Mouse (Mus musculus) gastrocnemius, adult 18-20 months (tissue): ENCODE measurements at regions not wholly inside any gene's neighbourhood (a gene's known extent, or its start where the extent isn't known, plus 50 kb on each side); places are given as distances from the start of the nearest gene placed in this dataset.
"Not testable (repeated sequence)": the region's sequence is repeated elsewhere in the genome, so short reads cannot be mapped to it uniquely, and the experiment has no call there.

Source experiments
- DNase-seq: peaks from one replicate; pipeline ENCODE4 v3.0.0; 2021; ENCODE audit warnings: low spot score

DNA sequence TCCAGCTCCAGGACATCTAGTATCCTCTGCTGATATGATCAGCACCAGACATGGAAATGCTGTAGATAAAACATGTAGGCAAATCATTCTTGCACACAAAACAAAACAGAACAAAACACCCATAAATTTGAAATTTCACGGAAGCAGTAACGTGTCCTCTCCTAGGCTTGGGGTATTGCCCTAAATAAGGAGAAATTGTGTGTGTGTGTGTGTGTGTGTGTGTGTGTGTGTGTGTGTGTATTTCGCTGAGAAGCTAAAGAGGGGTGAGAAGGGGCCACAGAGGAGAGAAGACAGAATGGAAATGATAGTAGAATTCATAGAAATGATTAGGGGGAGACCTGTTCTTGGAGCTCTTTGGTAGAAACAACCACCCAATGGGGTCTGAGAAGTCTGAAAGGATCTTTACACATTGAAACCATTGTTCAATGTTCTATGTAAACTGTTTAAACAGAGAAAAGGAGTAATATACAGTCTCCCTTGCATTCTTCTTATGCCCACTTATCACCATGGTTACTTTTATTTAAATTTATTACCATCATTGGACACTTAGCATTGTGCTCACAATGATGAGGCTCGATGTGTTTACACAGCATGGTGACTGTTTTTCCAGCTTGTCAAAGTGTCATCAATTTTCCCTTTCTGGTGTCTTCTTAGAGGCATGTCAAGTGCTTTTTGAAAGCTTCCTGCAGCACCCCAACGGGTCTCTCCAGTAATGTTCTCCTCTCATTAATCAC, 317.3 kb upstream of the 4933412E24Rik start:
- no peak for DNase-seq

DNA sequence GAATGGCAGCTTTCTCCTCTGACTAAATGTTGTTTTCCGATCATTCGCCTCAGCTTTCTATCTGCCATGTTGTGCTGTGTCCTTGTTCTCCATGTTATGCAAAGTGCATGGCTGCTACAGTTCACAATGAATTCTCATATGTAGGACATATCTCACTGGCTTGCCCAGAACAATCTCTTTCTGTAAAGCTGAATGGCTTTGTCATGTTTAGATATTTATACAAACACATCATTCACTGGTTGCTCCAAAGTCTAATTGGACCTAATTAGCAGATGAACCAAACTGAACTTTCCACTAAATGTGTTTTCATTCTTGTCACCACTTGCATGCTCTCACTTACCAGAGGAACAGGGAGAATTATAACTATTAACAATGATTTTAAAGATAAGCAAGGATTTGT, 301.2 kb upstream of the 4933412E24Rik start:
- no peak for DNase-seq

DNA sequence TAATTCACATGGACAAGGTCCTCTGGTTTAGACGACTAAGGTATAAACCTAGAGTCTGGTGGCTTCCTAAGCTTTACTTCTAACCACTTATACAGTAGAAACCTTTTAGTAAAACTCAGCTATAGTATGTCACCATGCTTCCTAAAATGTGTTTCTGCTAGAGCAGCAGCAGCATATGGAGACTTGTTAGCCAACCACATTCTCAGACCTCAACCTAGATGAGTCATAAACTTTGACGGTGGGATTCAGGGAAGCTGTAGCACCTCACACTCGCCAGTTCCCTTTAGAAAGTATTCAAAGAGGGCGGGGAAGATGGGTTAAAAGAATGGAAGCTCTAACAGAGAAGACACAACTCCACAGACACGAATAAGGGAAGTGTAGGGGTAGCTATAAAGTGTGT, 298.8 kb upstream of the 4933412E24Rik start:
- no peak for DNase-seq

DNA sequence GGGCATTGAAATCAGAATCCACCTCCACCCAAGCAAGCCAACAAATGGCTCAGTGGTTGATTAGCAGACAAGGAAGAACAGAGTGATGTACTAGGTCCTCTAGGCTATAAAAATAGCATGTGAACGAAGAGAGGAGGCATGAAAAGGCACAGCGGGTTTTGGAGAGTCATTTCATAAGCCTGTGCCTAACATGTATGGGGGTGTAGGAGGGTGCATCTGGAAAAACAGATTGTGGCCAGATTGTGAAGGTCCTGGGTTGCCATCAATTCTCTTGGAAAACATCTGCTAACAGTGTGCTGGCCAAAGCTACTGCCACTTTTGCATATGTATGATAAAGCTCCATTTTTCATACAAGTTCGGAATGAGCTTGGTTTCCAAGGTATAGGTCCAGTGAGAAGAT, 293.5 kb upstream of the 4933412E24Rik start:
- DNase-seq, result no peak

DNA sequence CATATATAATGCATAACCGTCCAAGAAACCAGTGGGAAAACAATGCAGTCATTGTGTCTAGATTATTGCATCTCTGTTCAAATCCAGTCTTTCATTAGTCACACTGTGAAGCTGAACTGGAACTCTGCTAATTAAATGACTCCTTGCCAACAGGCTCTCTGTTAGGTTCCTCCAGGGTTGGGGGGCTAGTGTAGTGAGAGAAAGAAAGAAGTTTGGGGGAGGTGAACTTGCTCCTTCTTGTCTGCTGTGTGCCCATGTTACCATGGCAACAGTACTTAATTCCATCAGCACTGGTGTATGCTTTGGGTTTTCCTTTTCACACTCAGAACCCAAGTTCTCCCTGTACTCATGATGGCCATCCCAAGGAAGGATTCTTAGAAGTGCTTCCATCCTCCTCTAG, 292.6 kb upstream of the 4933412E24Rik start:
- DNase-seq, result no peak

DNA sequence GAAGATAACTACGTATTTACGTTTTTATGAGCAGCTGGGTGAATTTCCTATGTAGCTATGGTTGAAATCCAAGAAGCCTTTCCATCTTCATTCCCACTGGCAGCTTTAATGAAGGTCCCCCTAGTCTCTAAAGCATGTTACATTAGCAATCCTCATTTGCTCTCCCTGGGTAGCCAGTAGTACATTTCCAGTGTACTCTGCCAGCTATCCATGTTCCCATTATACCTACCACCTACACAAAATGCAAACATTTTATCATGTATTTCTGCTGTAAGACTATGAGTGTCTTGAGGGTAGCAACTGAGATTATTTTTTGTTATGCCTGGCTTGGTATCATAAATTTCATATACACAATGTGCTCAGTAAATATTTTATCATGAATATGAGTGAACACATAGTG, 291.7 kb upstream of the 4933412E24Rik start:
- no peak for DNase-seq

DNA sequence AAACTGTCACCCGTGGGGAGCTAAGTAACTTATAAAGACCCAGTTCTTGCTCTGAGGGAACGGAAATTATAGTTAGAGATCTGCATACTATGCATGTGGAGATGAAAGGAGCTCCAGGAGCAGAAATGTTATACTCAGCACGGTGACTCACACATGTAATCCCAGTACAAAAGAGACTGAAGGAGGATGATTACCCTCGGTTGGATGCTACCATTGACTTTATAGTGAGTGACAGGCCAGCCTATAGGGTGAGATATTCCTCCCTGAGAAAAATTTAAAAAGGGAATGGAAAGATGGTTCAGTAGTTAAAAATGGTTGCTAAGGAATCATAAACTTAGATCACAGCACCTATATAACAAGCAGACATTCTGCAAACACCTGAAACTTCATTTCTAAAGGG, 287.1 kb upstream of the 4933412E24Rik start:
- DNase-seq, result no peak

DNA sequence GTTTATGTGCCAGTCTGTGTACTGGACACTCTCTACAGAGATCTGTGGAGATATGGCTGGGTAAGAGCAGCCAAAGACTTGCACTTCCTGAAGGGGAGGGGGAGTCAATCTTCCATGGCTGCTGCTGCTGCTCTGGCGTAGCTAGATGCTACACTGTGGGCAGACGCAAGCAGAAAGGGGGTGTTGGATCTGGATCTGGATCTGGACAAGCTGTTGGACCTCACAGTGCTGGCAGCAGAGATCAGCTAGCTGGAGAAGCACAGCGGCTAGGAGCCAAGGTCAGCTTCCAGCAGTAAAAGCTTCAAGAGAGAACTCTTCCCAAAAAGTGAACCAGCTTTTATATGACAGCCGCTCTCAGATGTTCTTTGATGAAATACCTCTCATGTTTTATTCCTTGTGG, 285.5 kb upstream of the 4933412E24Rik start:
- no peak for DNase-seq

DNA sequence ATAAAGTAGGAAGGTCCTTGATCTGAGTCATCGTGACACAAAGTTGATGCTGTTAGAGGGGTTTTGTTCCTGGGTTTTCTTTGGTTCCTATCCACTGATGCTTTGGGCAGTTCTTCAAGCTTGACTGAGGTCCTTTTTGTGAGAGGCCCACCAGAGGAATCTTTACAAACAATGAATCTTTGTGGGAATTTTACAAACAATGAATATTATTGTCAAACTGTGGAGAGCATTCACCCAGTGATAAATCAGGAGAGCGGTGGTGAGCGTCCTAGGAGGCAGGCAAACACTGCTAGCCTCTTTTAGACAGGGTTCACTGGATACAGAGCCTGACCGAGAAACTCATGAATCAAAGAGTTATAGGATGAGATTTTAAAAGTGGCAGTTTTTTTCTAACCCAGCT, 268.9 kb upstream of the 4933412E24Rik start:
- no peak for DNase-seq

DNA sequence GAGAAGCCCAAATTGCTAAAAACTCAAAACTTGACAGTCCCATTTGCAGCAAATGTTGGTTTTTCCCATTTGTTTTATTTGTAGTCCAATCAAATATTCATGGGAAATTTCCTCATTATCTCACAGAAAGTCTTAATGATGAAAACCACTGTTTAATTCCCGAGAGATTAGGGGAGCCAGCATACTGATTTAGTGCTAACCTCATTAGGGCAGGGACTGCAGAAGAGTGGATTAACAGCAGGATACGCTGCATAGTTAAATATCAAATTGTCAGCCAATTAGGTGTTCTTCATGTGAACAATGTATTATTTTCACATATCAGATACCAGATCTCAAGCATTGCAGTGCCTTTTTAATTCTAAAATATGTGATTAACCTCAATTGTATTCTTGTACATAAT, 264.0 kb upstream of the 4933412E24Rik start:
- DNase-seq, result no peak

DNA sequence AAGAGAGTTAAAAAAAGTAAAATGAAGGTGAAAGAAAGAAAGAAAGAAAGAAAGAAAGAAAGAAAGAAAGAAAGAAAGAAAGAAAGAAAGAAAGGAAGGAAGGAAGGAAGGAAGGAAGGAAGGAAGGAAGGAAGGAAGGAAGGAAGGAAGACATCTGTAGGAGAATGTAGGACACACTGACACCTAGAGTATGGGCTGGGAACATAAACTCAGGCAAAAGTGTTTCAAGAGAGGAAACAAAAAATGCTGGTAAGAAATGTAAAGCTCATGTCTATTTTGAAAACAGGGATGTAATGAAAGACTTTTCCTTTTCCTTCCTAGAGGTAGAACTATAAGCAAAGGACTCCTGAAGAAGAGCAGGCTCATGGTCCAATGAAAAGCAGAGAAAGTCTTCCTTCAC, 237.2 kb upstream of the 4933412E24Rik start:
- not testable (repeated sequence) for DNase-seq

DNA sequence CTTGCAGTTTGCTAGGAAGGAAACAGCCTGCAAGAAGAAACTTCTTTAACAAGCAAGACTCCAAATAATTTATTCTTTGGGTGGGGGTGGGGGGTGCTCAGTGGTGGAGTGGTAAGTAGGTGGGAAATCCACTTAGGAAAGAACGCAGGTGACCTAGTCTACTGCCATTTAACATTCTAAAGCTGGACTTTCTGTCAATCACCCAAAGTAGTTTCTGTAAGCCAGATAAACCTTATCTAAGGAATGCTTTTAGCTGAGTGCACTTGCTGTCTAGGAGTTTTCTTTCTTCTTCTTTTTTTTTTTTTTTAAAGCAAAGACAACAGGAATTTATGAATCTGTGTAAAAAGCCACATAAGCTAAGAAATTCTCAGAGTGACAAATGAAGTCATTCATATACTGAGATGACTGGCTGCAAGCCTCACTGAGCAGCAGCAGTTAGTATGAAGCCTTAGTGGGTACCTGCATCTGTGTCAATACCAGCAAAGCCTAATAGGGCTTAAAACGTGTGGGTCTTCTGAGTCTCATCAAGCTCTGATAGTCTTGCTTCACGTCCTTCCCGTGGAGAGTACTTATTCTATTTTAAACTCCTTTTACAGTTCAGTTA, 210.0 kb upstream of the 4933412E24Rik start:
- no peak for DNase-seq

DNA sequence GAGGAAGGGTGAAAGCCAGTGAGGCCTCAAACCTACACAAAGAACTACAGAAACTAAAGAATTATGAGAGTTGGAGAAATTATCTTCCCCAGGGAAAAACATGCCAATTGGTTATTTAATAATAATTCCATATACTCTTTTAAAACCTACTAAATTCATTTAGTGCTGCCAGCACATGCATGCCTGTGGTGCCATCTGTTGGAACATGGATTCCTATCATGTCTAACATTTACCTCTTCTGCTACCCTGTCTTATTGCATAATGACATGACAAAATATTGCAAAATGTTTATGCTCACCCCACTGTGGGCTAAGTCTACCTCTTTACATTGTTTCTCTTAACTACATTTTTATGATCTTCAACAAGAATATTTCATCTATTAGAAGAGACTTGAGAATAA, 178.7 kb upstream of the 4933412E24Rik start:
- no peak for DNase-seq

DNA sequence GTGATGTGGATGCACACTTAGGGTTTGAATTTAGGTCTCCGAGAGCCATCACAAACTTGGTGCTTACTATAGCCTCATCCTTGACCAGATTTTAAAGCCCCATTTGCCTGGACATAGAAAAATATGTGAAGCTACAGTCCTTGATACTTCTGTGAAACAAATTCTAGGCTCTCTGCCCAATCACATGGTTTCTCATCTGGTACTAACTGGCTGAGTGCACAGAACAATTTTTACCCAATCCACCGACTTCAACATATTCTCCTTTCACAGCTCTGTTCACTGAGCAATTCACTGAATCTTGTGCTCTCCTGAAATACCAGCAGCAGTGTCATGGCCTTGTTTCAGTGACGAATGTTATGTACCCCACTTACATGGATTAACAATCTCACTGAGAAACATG, 176.7 kb upstream of the 4933412E24Rik start:
- no peak for DNase-seq

DNA sequence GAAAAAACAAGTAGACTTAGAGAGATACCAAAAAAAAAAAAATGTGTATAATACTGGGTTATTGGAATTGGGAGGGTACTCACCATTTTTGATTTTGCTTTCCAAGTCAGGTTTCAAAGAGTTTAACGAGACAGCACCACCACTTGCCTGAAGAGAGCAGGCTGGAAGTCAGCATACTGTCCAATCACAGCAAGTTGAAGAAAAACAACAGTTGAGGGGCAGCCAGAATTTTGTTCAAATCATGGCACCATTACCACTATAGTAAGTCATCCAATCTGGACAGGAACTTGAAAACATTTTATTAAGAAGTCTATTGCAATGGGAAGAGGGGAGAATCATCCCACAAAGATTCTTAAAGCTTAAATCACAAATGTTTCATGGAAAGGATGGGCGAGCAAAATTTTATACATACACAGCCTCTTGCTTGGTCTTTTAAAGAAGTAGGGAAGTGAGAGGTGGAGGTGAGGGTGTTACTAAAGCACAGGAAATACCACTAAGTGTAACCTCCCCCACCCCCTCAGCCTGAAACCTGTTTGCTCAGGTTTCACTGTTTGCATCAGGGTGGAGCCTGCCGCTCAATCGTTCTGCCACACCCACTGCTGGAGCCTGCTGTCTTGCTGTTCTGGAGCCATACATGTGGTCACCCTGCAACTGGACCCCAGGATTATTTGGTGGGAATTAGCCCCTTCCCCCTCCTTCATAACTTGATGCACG, 170.7 kb upstream of the 4933412E24Rik start:
- no peak for DNase-seq

DNA sequence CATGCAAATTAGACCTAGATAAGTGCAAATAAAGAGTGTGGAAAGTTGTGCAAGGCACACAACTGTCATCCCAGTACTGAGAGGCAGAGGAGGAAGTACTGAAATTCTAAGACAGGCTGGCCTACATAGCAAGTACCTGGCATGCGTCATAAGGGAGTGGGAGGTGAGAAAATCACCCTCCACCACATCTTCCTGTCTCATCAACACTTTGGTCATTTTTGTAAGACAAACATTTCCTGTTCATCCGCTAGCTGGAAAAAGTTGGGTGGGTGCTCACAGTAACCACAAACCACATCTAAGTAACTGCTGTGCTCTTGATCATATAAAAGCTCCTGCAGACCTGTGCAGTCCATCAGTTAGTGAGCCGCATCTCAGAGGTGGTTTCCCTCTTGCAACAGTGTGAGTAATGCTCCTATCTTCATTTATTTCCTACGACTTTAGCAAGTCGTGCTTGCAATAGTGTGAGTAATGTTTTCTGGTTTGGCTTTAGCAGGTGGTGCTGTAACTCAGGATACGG, 125.2 kb upstream of the 4933412E24Rik start:
- DNase-seq, result no peak

DNA sequence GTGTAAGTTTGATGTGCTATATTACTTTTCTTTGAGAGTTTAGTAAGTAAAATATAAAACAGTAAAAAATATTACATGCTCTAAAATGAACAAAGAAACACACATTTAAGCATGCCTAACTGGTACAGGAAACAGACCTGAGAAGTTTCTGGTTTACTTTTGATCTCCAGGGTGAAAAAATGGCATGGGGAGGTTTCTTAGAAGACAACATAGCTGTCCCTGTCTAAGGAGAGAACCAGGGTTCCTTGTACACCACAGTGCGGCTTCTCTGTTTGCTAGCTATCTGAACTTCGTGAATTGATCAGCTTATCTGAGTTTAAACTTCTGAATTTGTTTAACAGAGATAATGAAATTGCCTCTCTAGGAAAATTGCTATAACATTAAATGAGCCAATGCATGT, 120.3 kb upstream of the 4933412E24Rik start:
- no peak for DNase-seq

DNA sequence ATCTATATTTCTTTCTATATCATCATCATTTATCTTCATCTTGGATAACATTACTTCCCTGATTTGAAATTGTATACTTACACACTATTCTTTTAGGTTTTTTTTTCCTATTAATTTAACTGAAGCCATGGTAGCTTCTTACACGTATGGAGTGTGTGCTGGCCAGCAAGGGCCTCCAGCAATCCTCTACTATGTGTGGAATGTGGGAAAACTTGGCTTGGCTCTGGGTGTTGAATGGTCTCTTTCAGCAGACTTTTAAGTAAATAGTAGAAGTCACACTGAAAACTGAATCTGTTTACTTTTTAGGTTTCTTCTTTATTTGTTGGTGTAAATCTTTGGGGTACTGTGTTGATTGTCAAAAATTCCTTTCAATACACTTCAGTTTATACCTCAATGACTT, 118.1 kb upstream of the 4933412E24Rik start:
- no peak for DNase-seq

DNA sequence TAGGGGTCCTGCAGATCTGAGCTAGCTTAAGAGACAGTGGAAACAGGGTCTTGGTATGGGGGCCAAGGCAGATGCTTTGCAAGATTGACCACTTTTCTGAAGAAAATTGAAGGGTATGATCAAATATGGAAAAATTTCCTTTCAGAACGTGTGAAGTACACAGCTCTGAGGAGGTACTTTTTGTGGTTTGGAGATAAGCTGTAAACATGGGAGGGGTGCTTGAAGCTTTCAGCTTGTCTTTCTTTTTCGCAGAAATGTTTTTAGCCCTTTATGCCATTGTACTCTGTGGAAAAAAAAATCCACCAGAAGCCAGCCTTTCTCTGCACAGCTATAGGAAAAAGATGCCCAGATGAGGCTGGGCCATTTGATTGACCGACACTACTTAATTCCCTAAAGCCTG, 116.3 kb upstream of the 4933412E24Rik start:
- DNase-seq, result no peak

DNA sequence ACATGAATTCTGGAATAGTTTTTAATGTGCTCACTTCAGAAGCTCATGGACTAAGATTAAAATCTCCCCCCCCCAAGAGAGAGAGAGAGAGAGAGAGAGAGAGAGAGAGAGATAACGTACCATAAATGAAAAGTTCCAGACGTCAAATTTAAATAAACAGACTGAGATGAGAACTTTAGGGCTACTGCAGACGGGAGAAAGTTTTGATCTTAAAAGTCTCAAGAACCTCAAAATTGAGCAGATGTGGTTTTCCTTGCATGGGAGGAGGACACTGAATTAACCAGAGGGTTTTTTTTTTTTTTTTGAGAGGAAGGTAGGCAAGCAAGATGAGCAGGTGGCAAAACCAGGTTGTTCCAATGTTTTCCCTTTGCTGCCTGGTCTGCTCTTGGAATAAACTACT, 108.0 kb upstream of the 4933412E24Rik start:
- DNase-seq, result no peak

DNA sequence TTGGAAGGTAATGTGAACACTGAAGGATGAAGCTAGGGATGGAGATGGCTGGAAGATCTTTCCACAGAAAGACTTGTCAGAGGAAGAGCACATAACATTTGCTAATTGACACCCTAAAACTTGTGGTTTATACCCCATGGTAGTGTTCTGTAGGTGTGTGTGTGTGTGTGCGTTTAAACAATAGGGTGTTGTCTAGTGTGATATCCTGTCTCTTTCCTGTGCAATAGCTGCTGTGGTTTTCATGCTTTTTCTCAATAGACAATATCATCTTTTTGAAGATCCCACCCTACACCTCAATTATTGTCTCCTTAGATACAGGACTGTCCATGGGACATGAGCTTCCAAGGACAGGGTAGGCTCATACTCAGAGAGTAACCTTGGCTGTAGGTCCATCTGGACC, 103.5 kb upstream of the 4933412E24Rik start:
- DNase-seq, result no peak

DNA sequence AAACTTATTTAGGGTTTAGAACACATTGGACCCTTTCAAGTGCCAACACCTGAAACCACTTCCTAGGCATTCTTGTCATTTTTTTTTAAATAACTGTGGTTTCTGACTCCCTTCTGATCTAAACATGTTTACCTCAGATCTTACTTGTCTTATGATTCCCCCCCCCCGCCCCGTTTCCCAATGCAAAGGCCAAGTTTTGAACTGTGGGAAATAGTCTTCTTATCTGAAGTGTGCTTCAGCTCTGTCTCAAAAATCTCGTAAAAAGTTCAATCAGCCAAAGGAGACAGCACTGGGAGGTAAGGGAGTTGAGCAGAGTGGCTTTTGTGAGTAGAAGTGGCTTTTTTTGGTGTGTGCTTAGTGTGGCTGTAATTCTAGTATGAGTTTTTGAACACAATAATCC, 95.5 kb upstream of the 4933412E24Rik start:
- DNase-seq, result no peak

DNA sequence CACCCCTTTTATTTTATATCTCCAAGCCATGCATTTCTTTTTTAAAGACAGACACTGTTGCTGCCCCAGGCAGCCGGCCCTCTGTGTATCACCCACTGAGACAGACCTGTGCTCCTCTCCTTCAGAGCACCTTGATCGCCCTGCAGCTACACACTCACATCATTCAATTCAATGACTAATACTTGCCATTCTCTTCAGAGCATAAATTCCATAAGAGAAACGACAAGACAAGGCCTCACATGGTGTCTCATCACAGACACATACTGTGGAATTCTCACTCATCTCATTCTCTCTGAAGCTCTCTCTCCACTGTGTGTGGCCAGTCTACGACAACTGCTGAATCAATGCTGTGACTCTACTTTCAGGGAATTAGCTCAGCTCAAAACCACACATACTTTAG, 94.6 kb upstream of the 4933412E24Rik start:
- no peak for DNase-seq
